Mouse (Mus musculus) adrenal gland, adult 2 months (tissue): Measurements from ENCODE around the gene Acot7. TPM values are rescaled to one million over a fixed set of nuclear protein-coding genes. Genes with fewer than 3 reads are reported as not detected.

Experiments used
- DNase-seq: peaks from one replicate; pipeline ENCODE4 v3.0.0; 2021
- polyA plus RNA-seq: library from polyadenylated mRNA; depleted of rRNA; stranded (reverse); fragments of >200 nt; gene quantifications from 2 replicates; pipeline ENCODE4 v1.2.3, GENCODE M21; 2012; rRNA removed
- total RNA-seq, 2 experiments: library from RNA; stranded (reverse); gene quantifications; 2 replicates each; pipeline ENCODE4 v1.2.3; 2021

Gene Acot7
- total and polyA plus RNA-seq, 3 experiments: 22.1 to 65.0 (median 43.4) TPM

- DNase-seq: peak; percentile 100
Observed at GRCm38 (mm10) chr4:152296874-152297861, 119.2 kb downstream of the Acot7 start, which contains the start of gene Icmt. Icmt (plus strand) TSS chr4:152297227.

GRCm38 (mm10) chr4:152298836-152299235 lies 120.9 kb downstream of the Acot7 start:
- no peak for DNase-seq

DNA sequence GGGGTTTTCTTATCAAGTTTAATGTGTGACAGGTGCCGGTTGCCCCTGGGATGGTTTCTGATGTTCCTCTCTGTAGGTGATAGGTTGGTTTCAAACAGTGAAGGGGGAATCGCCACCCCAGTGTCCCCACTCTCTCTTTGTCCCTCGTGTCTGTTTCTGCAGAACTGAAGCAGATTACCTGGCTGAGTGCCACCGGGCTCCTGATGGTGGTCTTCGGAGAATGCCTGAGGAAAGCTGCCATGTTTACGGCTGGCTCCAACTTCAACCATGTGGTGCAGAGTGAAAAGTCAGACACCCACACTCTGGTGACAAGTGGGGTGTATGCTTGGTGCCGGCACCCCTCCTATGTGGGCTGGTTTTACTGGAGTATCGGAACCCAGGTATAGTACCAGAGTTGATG lies 122.4 kb downstream of the Acot7 start:
- no peak for DNase-seq

GRCm38 (mm10) chr4:152302012-152302411 lies 124.1 kb downstream of the Acot7 start:
- peak; percentile 55 for DNase-seq

DNA sequence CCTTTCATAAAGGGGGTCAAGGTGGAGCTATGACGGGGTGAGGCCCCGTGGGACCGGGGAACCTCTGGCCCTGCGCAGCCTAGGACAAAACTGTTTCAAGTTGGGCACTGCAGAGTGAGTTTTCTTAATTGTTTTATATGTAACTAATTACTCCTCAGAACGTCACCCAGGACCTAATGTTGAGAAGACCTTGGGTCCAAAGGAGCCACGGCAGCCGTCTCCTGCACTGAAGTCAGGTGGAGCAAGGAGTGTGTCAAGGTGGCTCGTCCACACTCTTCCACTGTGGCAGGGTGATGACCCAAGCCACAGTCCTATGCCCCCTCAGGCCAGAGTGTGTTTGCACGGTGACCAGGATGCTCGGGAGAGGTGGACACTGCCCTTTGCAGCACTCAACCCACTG lies 125.2 kb downstream of the Acot7 start:
- DNase-seq: no peak

GRCm38 (mm10) chr4:152304685-152305084 lies 126.8 kb downstream of the Acot7 start:
- DNase-seq: no peak

GRCm38 (mm10) chr4:152305991-152306390 lies 128.1 kb downstream of the Acot7 start:
- no peak for DNase-seq

GRCm38 (mm10) chr4:152307542-152307941 lies 129.6 kb downstream of the Acot7 start:
- DNase-seq: peak; percentile 74

GRCm38 (mm10) chr4:152312186-152312585 lies 134.3 kb downstream of the Acot7 start:
- no peak for DNase-seq

DNA sequence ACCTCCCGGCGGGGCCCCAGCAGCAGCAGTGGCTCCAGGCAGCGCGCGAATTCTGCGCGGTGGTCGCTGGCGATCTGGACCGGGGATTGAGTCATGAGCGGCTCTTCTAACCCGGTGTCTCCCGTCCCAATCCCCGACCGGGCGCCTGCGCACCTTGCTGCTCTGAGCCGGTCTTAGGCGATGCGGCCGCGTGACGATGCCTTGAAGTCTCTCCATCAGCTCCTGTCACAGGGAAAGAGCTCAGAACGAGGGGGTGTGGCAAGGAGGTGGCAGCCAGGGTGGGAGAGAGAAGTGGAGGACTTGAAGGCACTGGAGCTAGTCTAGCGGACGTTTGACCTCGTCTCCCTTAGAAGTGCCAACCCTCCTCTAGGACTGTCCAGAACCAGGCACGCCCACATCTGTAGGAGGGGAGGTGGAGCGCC lies 135.3 kb downstream of the Acot7 start:
- DNase-seq: peak; percentile 62

- no peak for DNase-seq
Observed at GRCm38 (mm10) chr4:152313934-152314333, 136.0 kb downstream of the Acot7 start.

DNA sequence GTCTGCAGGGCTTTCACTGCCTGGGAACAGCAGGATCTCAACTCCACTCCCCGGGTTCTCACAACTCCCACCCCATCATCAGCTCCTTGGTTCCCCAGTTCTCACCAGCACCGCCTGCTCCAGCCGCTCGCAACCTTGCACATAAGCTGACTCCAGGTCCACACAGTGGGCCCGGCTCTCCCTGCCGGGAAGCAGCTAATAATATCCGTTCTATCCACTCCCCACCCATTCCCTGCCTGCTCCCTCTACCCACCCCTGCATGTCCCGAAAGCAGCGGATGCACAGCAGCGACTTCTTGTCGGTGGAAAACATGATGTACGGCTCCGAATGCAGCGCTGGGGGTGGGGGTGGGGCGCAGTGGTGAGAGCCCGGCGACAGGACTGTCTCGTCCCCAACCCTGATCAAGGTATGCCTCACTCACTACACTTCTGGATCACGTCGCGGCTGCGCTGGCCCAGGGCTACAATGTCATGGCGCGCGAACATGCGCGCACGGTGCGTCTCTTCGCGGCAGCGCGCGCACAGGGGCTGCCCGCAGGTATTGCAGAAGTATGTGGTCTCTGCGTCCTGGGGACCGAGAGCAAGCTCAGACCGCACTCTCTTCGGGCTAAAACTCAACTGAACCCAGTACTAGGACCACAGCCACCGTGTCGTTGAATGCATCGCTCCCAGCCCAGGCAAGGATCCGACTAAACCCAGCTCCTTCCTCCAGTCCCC lies 137.7 kb downstream of the Acot7 start:
- no peak for DNase-seq

DNA sequence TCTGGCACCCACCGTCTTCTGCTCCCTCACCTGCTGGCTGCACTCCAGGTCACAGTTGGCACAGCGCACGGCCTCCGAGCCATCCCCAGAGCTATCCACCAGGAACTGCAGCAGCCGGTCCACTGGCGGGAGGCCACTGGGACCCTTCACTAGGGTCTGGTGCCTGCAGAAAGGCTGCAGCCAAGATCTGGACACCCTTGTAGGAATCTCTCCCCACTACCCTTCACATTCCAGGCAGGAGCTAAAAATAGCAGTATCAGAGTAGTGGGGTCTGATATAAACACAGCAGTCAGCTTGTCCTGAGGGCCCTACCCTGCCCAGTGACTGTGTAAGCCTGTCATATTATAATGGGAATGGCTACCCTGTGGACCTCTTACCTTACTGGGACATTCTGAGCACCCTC lies 139.7 kb downstream of the Acot7 start:
- DNase-seq: no peak

- DNase-seq: peak; percentile 79
Observed at GRCm38 (mm10) chr4:152318517-152319234, 140.7 kb downstream of the Acot7 start, which contains the start of gene Rnf207. Rnf207 (minus strand) TSS chr4:152318993.

Other genes starting within 250 kb of the Acot7 start
- 100 to 1,000 TPM in 1 of 2 experiments, 10 to 100 TPM in 1; 97.7 to 103 TPM for gene Dnajc11, start 244.4 kb upstream of the Acot7 start, total RNA-seq
- gene Dnajc11, start 244.4 kb upstream of the Acot7 start, polyA plus RNA-seq: 84.5 and 107 TPM in 2 replicates
- 10 to 100 TPM; 13.8 to 24.1 TPM for gene Thap3, start 189.1 kb upstream of the Acot7 start, total RNA-seq
- gene Thap3, start 189.1 kb upstream of the Acot7 start, polyA plus RNA-seq: 64.6 and 88.7 TPM in 2 replicates
- gene Phf13, start 181.9 kb upstream of the Acot7 start, total RNA-seq: 10 to 100 TPM; 12.1 to 14.2 TPM
- gene Phf13, start 181.9 kb upstream of the Acot7 start, polyA plus RNA-seq: 22.8 and 24.3 TPM in 2 replicates
- gene Klhl21, start 169.3 kb upstream of the Acot7 start, total RNA-seq: 10 to 100 TPM; 17.8 to 23.7 TPM
- gene Klhl21, start 169.3 kb upstream of the Acot7 start, polyA plus RNA-seq: 70.8 and 71.2 TPM in 2 replicates
- 10 to 100 TPM in 1 of 2 experiments, 1 to 10 TPM in 1; 7.9 to 10.2 TPM for gene Zbtb48, start 150.5 kb upstream of the Acot7 start, total RNA-seq
- gene Zbtb48, start 150.5 kb upstream of the Acot7 start, polyA plus RNA-seq: 9.1 and 10.5 TPM in 2 replicates
- gene Tas1r1, start 139.6 kb upstream of the Acot7 start, total RNA-seq: 1 to 10 TPM in 1 of 2 experiments, not detected in 1; 1.4 TPM
- gene Tas1r1, start 139.6 kb upstream of the Acot7 start, polyA plus RNA-seq: 0.09 TPM in 1 of 2 replicates, not detected in the other
- 10 to 100 TPM; 16.8 to 30.6 TPM for gene Nol9, start 138.8 kb upstream of the Acot7 start, total RNA-seq
- gene Nol9, start 138.8 kb upstream of the Acot7 start, polyA plus RNA-seq: 21.3 and 27.4 TPM in 2 replicates
- gene Plekhg5, start 105.6 kb upstream of the Acot7 start, total RNA-seq: 10 to 100 TPM in 1 of 2 experiments, 1 to 10 TPM in 1; 7.4 to 15.5 TPM
- gene Plekhg5, start 105.6 kb upstream of the Acot7 start, polyA plus RNA-seq: 21.9 and 30.7 TPM in 2 replicates
- 1 to 10 TPM in 1 of 2 experiments, under 1 TPM in 1; 0.79 to 1.3 TPM for gene Tnfrsf25, start 62.2 kb upstream of the Acot7 start, total RNA-seq
- gene Tnfrsf25, start 62.2 kb upstream of the Acot7 start, polyA plus RNA-seq: 2.5 TPM in 2 replicates
- gene Espn, start 25.8 kb upstream of the Acot7 start, total RNA-seq: 1 to 10 TPM; 1.7 to 2.3 TPM
- gene Espn, start 25.8 kb upstream of the Acot7 start, polyA plus RNA-seq: 8.3 and 10.4 TPM in 2 replicates
- not detected for gene Hes2, start 19.3 kb upstream of the Acot7 start, total RNA-seq
- gene Hes2, start 19.3 kb upstream of the Acot7 start, polyA plus RNA-seq: 0.57 TPM in 1 of 2 replicates, not detected in the other
- 1 to 10 TPM; 3.5 to 8.3 TPM for gene Gpr153, start 96.1 kb downstream of the Acot7 start, total RNA-seq
- 16.6 and 22.4 TPM in 2 replicates for gene Gpr153, start 96.1 kb downstream of the Acot7 start, polyA plus RNA-seq
- not detected for gene Hes3, start 113.5 kb downstream of the Acot7 start, total RNA-seq
- 0.30 TPM in 1 of 2 replicates, not detected in the other for gene Hes3, start 113.5 kb downstream of the Acot7 start, polyA plus RNA-seq
- 10 to 100 TPM; 34.6 to 49.1 TPM for gene Icmt, start 119.1 kb downstream of the Acot7 start, total RNA-seq
- 39.5 and 48.3 TPM in 2 replicates for gene Icmt, start 119.1 kb downstream of the Acot7 start, polyA plus RNA-seq
- gene Rnf207, start 140.9 kb downstream of the Acot7 start, total RNA-seq: 1 to 10 TPM in 1 of 2 experiments, under 1 TPM in 1; 0.84 to 1.1 TPM
- gene Rnf207, start 140.9 kb downstream of the Acot7 start, polyA plus RNA-seq: 0.26 and 0.67 TPM in 2 replicates
- gene Rpl22, start 147.6 kb downstream of the Acot7 start, total RNA-seq: 100 to 1,000 TPM; 401 to 498 TPM
- gene Rpl22, start 147.6 kb downstream of the Acot7 start, polyA plus RNA-seq: 12.3 and 12.5 TPM in 2 replicates
- 1 to 10 TPM; 5.0 to 7.9 TPM for gene Chd5, start 160.5 kb downstream of the Acot7 start, total RNA-seq
- gene Chd5, start 160.5 kb downstream of the Acot7 start, polyA plus RNA-seq: 3.0 and 3.5 TPM in 2 replicates